In the genomic region with DNA sequence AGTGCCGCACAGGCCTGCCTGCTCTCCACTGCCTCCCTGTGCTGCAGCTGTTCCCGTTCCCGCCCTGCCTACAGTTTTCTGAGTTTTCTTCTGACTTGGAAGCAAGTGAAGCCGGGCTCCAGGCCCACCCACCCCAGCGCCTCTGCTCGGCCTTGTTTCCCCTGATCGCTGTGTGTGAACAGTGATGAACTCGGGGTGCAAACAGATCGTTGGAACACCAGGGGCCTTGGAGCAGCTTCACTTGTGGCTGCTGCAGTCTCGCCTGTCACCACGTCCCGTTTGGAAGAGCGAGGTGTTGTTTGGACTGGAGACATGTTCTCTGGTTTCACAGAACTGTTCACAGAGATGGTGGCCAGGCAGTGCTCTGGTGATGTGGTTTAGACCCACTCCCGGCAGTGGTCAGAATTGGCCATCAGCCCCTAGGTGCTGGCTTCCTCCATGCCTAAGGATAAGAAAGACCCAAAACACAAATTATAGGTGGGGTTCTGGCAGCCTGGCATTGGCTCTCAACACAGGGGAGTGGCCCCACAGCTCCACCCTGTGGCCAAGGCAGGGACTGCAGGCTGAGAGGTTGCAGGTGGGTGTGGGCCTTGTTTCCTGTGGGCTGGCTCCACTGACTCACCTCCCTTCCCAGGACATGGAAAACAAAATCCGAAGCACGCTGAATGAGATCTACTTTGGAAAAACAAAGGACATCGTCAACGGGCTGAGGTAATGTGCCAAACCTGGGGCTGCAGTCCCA, we compare ENCODE assay signal across 9 mouse cellular contexts. TPM values are rescaled to one million over a fixed set of nuclear protein-coding genes. Genes with fewer than 3 reads are reported as not detected.
DNase-seq lines count a peak whose midpoint lies in the region; ATAC-seq lines count a peak whose summit lies in the region.
"Had no signal": no experiment of that assay in that cellular context is flagged by ENCODE, and none has a peak within 500 bp of the region (broad histone marks: within the 10 kb centered on the region; RNA-seq: fewer than 3 reads in every experiment).

No protein-coding gene starts in this region.

- no peak; the same call in 1 of the 2 replicates for ATAC-seq in liver, embryonic 13.5 days (ENCODE audit: low read depth)

- H3K27ac ChIP-seq in liver, embryonic 13.5 days, result no peak overlapping the region
- H3K27ac ChIP-seq: hindbrain, embryonic 15.5 days had no signal

- H3K4me3 ChIP-seq in liver, embryonic 13.5 days (replicated peaks), result no peak overlapping the region
- H3K4me3 ChIP-seq: hindbrain, embryonic 15.5 days had no signal

- no peaks in the 10 kb centered on the region for H3K27me3 ChIP-seq in liver, embryonic 13.5 days
- H3K27me3 ChIP-seq: hindbrain, embryonic 15.5 days had no signal

- 76% methylated on average over 18 of the region's 18 CpGs for WGBS in liver, embryonic 13.5 days (ENCODE audit: insufficient replicate concordance)

- no peaks in the 10 kb centered on the region for H3K9me3 ChIP-seq in liver, embryonic 13.5 days (replicated peaks)
- H3K9me3 ChIP-seq: hindbrain, embryonic 15.5 days had no signal

- H3K9ac ChIP-seq in liver, embryonic 13.5 days, result no peak overlapping the region
- H3K9ac ChIP-seq: hindbrain, embryonic 15.5 days had no signal

- H3K4me1 ChIP-seq in liver, embryonic 13.5 days (replicated peaks), result no peaks in the 10 kb centered on the region

- peaks cover 92% of the 10 kb centered on the region for H3K36me3 ChIP-seq in liver, embryonic 13.5 days

- no peak overlapping the region for H3K4me2 ChIP-seq in liver, embryonic 13.5 days
- H3K4me2 ChIP-seq: hindbrain, embryonic 15.5 days had no signal

- peak; percentile 80 for DNase-seq in 3T3-L1 (ENCODE audit: low read depth, low spot score)
- DNase-seq in Muller cell, postnatal 12 days (ENCODE audit: inconsistent ontology term), result peak; percentile 86
- peak; percentile 91 to 96 for DNase-seq in cerebellum, postnatal 14 days
- DNase-seq in gastrocnemius, postnatal 25 days, result peak; percentile 75
- peak; percentile 89 for DNase-seq in kidney, postnatal 14 days
- DNase-seq in liver, embryonic 13.5 days, result peak; percentile 63
- DNase-seq in retina, embryonic 14.5 days (ENCODE audit: low spot score), result peak; percentile 81
- peak; percentile 86 for DNase-seq in thymus, postnatal 25 days

RNA-seq across cellular contexts. Expression of gene Pqlc2, which starts 23.2 kb away (rescaled TPM):
- total RNA-seq in gastrocnemius, postnatal 25 days (2021), result 1 to 10 TPM; 4.9 to 6.9 TPM
- 9.7 and 10.3 TPM in 2 replicates for polyA plus RNA-seq in liver, embryonic 13.5 days (2015; fragmentation: Nextera tagmentation; extraction: Ambion mirVana)

RNA-seq across cellular contexts. Expression of gene Akr7a5, which starts 23.3 kb away (rescaled TPM):
- total RNA-seq in gastrocnemius, postnatal 25 days (2021), result 10 to 100 TPM; 30.5 to 35.9 TPM
- 39.8 and 40.0 TPM in 2 replicates for polyA plus RNA-seq in liver, embryonic 13.5 days (2015; fragmentation: Nextera tagmentation; extraction: Ambion mirVana)
